Mouse (Mus musculus) hindbrain, embryonic 13.5 days (tissue): ENCODE results near the gene Senp3. TPM values are rescaled to one million over a fixed set of nuclear protein-coding genes. Genes with fewer than 3 reads are reported as not detected.

Experiments used
- ATAC-seq: fragments of 200-750 bp; cut with Nextera tagmentation; 2 replicates; pipeline ENCODE4 v1.8.0; 2017; ENCODE audit warnings: moderate TSS enrichment; ENCODE audit not compliant: low FRiP score
- H3K27ac ChIP-seq: fragments of 300-500 bp; sonication (generic); 2 replicates; pipeline ENCODE4 v1.5.1; 2015; ENCODE audit warnings: inconsistent platforms, mild to moderate bottlenecking, moderate library complexity
- H3K27me3 ChIP-seq: fragments of 300-500 bp; sonication (generic); 2 replicates; pipeline ENCODE4 v1.6.1; 2015; ENCODE audit warnings: mild to moderate bottlenecking, inconsistent platforms
- H3K36me3 ChIP-seq: fragments of 300-500 bp; sonication (generic); 2 replicates; pipeline ENCODE4 v1.6.1; 2015; ENCODE audit warnings: mild to moderate bottlenecking, inconsistent platforms
- H3K4me1 ChIP-seq: fragments of 300-500 bp; sonication (generic); replicated peaks from 2 replicates; pipeline ENCODE4 v1.6.1; 2015; ENCODE audit warnings: inconsistent platforms
- H3K4me2 ChIP-seq: fragments of 300-500 bp; sonication (generic); 2 replicates; pipeline ENCODE4 v1.6.1; 2015; ENCODE audit warnings: inconsistent platforms, mild to moderate bottlenecking, moderate library complexity
- H3K4me3 ChIP-seq: fragments of 300-500 bp; sonication (generic); 2 replicates; pipeline ENCODE4 v1.5.1; 2015; ENCODE audit warnings: mild to moderate bottlenecking, inconsistent platforms
- H3K9ac ChIP-seq: fragments of 300-500 bp; sonication (generic); 2 replicates; pipeline ENCODE4 v1.6.1; 2015; ENCODE audit warnings: mild to moderate bottlenecking, inconsistent platforms
- H3K9me3 ChIP-seq: fragments of 300-500 bp; sonication (generic); 2 replicates; pipeline ENCODE4 v1.6.1; 2016; ENCODE audit warnings: inconsistent platforms
- WGBS: fragments of 180-500 bp; shearing (Covaris S2); methylation state at CpG from one replicate; pipeline ENCODE4 v1.1.7; 2015; 5-methylcytosine and 5-hydroxymethylcytosine counted together
- polyA plus RNA-seq: library from polyadenylated mRNA; unstranded; fragments of >200 nt; fragmentation: Nextera tagmentation; extraction: Ambion mirVana; gene quantifications from 2 replicates; pipeline ENCODE4 v1.2.1, GENCODE M21; 2015

The Senp3 gene
- polyA plus RNA-seq, 1 experiment from 2014 or later: 94.7 TPM

GRCm38 (mm10) chr11:69670786-69671725, 10.8 kb downstream of the Senp3 start:
- Histone ChIP-seq H3K36me3 (peaks cover 73% of the 10 kb centered on the region), H3K27ac (peak overlapping the region; percentile 98), H3K27me3 (no peaks in the 10 kb centered on the region), H3K4me2 (peak overlapping the region; percentile 99), H3K4me3 (peak overlapping the region; percentile 100), H3K9me3 (no peaks in the 10 kb centered on the region), H3K9ac (peak overlapping the region; percentile 100), H3K4me1 (peaks cover 32% of the 10 kb centered on the region)
- peak; percentile 69 for ATAC-seq
- 1% methylated on average over 60 of the region's 61 CpGs for WGBS

GRCm38 (mm10) chr11:69666665-69667005, 15.2 kb downstream of the Senp3 start:
- Histone ChIP-seq H3K27ac (no peak overlapping the region), H3K27me3 (no peaks in the 10 kb centered on the region), H3K4me3 (no peak overlapping the region), H3K36me3 (peaks cover 70% of the 10 kb centered on the region), H3K4me2 (no peak overlapping the region), H3K4me1 (peaks cover 33% of the 10 kb centered on the region), H3K9me3 (no peaks in the 10 kb centered on the region), H3K9ac (no peak overlapping the region)
- ATAC-seq: no peak
- 92% methylated on average over 3 of the region's 3 CpGs for WGBS

- H3K9ac ChIP-seq: no peak within 1 kb of the TSS; the same call in 1 of the 2 replicates
- WGBS: 41% methylated on average over 7 of the region's 7 CpGs
- H3K9me3 ChIP-seq: no peaks in the 10 kb centered on the region
- H3K4me1 ChIP-seq: peaks cover 38% of the 10 kb centered on the region
- peak within 1 kb of the TSS; percentile 35; the same call in 1 of the 2 replicates for H3K27ac ChIP-seq
- no peak within 1 kb of the TSS for H3K4me2 ChIP-seq
- no peaks in the 10 kb centered on the region for H3K27me3 ChIP-seq
- H3K4me3 ChIP-seq: no peak within 1 kb of the TSS
- ATAC-seq: no peak
- peaks cover 70% of the 10 kb centered on the region for H3K36me3 ChIP-seq
Observed at GRCm38 (mm10) chr11:69665961-69666664, 15.8 kb downstream of the Senp3 start, which contains the start of gene Cd68. Gene Cd68 (minus strand): TSS chr11:69666153.

DNA sequence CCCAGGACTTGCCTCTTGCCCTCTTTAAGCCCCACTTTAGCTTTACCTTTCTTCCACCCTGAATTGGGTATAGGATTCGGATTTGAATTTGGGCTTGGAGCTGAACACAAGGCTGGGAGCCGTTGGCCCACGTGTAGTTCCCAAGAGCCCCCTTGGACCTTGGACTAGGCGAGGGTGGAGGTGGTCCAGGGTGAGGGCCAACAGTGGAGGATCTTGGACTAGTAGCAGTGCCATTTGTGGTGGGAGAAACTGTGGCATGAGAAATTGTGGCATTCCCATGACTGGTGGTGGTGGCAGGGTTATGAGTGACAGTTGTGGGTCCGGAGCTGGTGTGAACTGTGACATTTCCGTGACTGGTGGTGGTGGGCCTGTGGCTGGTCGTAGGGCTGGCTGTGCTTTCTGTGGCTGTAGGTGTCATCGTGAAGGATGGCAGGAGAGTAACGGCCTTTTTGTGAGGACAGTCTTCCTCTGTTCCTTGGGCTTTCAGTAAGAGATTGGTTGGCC, 16.4 kb downstream of the Senp3 start:
- WGBS: 86% methylated on average over 9 of the region's 9 CpGs
- Histone ChIP-seq H3K36me3 (peaks cover 68% of the 10 kb centered on the region), H3K4me3 (no peak overlapping the region), H3K27ac (peak overlapping the region; percentile 35; the same call in 1 of the 2 replicates), H3K27me3 (no peaks in the 10 kb centered on the region), H3K9me3 (no peaks in the 10 kb centered on the region), H3K4me1 (peaks cover 39% of the 10 kb centered on the region), H3K9ac (no peak overlapping the region; the same call in 1 of the 2 replicates), H3K4me2 (no peak overlapping the region)
- ATAC-seq: no peak

GRCm38 (mm10) chr11:69664841-69665240, 17.0 kb downstream of the Senp3 start:
- H3K27me3 ChIP-seq: no peaks in the 10 kb centered on the region
- H3K9me3 ChIP-seq: no peaks in the 10 kb centered on the region
- no peak overlapping the region for H3K9ac ChIP-seq
- ATAC-seq: no peak
- peaks cover 61% of the 10 kb centered on the region for H3K36me3 ChIP-seq
- H3K4me1 ChIP-seq: peaks cover 35% of the 10 kb centered on the region
- WGBS: 96% methylated on average over 7 of the region's 7 CpGs
- no peak overlapping the region for H3K4me3 ChIP-seq
- H3K4me2 ChIP-seq: no peak overlapping the region
- H3K27ac ChIP-seq: no peak overlapping the region

GRCm38 (mm10) chr11:69663795-69664194, 18.1 kb downstream of the Senp3 start:
- no peak for ATAC-seq
- H3K9me3 ChIP-seq: no peaks in the 10 kb centered on the region
- no peak overlapping the region for H3K9ac ChIP-seq
- WGBS: 91% methylated on average over 6 of the region's 6 CpGs
- no peaks in the 10 kb centered on the region for H3K27me3 ChIP-seq
- no peak overlapping the region for H3K4me2 ChIP-seq
- peak overlapping the region; percentile 97 for H3K27ac ChIP-seq
- H3K36me3 ChIP-seq: peaks cover 57% of the 10 kb centered on the region
- H3K4me3 ChIP-seq: no peak overlapping the region
- peaks cover 27% of the 10 kb centered on the region for H3K4me1 ChIP-seq

- Histone ChIP-seq H3K4me2 (peak overlapping the region; percentile 61), H3K27me3 (no peaks in the 10 kb centered on the region), H3K27ac (peak overlapping the region; percentile 97), H3K4me3 (peak overlapping the region; percentile 55), H3K9ac (peak overlapping the region; percentile 67), H3K36me3 (peaks cover 57% of the 10 kb centered on the region), H3K4me1 (peaks cover 27% of the 10 kb centered on the region), H3K9me3 (no peaks in the 10 kb centered on the region)
- peak; percentile 51 for ATAC-seq
- WGBS: 72% methylated on average over 13 of the region's 13 CpGs
Observed at GRCm38 (mm10) chr11:69662967-69663671, 18.8 kb downstream of the Senp3 start.

DNA sequence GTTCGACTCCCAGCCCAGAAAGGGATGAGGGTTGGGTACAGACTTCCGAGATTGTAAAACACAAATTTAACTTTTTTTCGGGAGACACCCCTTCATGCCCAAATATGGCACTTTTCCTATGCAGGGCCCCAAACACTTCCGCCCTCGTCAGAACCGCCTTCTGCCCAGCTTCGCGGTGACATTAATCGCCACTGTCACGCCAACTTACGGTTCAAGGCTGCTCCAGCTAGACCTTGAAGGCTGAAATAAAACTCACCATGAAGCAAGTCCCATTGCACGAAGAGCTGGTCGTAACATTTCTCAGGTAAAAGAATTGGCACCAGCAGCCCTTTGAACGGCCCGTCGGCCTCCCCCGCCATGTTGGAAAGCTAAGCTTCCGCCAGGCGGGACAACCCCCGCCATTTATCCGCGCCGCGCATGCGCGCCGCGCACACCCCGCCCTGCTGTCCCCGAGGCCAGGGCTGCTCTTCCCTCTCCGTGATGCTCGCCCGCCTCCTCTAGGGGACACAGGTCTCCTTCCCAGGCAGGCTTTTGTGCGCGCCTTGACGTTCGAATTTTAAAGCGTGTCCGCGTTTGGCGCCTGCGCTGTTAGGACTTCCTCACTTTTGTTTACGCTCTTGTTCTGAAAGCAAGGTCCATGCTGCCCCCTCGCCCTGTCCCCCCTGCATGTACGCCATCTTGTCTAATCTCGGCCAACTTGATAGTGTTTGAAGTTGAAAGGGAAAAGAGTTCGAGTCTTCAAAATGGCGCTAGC, 19.5 kb downstream of the Senp3 start, which contains the start of gene Mpdu1:
Gene Mpdu1 (minus strand): TSS at position 430 of the 754 bp plus-strand sequence.
- Histone ChIP-seq H3K4me3 (peak within 1 kb of the TSS; percentile 55), H3K36me3 (peaks cover 57% of the 10 kb centered on the region), H3K4me1 (peaks cover 27% of the 10 kb centered on the region), H3K27ac (peak within 1 kb of the TSS; percentile 97), H3K27me3 (no peaks in the 10 kb centered on the region), H3K9me3 (no peaks in the 10 kb centered on the region), H3K4me2 (peak within 1 kb of the TSS; percentile 61), H3K9ac (peak within 1 kb of the TSS; percentile 74)
- WGBS: 1% methylated on average over 48 of the region's 48 CpGs
- ATAC-seq: peak; percentile 97

DNA sequence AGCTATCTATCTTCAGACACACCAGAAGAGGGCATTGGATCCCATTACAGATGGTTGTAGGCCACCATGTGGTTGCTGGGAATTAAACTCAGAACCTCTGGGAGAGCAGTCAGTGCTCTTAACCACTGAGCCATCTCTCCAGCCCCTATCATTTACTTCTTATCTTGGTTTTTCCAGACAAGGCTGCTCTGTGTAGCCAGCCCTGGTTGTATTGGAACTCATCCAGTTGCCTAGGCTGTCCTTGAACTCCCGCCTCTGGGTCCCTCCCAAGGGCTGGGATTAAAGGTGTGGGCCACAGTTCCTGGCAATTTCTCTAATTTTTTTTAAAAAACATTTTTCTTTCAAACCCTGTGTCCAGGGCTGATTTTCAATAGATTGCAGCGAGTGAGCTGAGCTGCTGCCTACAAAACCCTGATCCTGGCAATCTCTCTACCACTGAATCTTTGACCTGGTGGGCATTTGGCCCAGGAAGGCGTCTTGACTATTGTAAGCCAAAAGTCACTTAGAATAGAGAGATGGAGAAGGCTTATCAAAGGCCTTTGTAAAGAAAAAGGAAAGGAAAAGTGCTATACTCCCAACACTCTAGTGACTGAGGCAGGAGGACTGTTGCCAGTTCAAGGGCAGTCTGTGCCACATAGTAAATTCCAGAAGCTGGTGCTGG, 20.5 kb downstream of the Senp3 start:
- Histone ChIP-seq H3K27ac (peak overlapping the region; percentile 97), H3K27me3 (no peaks in the 10 kb centered on the region), H3K36me3 (peaks cover 59% of the 10 kb centered on the region), H3K4me1 (peaks cover 32% of the 10 kb centered on the region), H3K9me3 (no peaks in the 10 kb centered on the region), H3K9ac (peak overlapping the region; percentile 74), H3K4me3 (peak overlapping the region; percentile 55), H3K4me2 (peak overlapping the region; percentile 61)
- ATAC-seq: no peak
- 81% methylated on average over 3 of the region's 3 CpGs for WGBS

GRCm38 (mm10) chr11:69657462-69657881, 24.4 kb downstream of the Senp3 start:
- H3K27me3 ChIP-seq: no peaks in the 10 kb centered on the region
- no peak overlapping the region for H3K9ac ChIP-seq
- no peaks in the 10 kb centered on the region for H3K9me3 ChIP-seq
- no peak for ATAC-seq
- H3K4me2 ChIP-seq: no peak overlapping the region
- no peak overlapping the region for H3K4me3 ChIP-seq
- H3K4me1 ChIP-seq: peaks cover 36% of the 10 kb centered on the region
- WGBS: 86% methylated on average over 15 of the region's 15 CpGs
- 0 out of 2 replicates have a peak overlapping the region, but pooled peaks have one; percentile 18 for H3K27ac ChIP-seq
- peaks cover 53% of the 10 kb centered on the region for H3K36me3 ChIP-seq
